In the genomic region with DNA sequence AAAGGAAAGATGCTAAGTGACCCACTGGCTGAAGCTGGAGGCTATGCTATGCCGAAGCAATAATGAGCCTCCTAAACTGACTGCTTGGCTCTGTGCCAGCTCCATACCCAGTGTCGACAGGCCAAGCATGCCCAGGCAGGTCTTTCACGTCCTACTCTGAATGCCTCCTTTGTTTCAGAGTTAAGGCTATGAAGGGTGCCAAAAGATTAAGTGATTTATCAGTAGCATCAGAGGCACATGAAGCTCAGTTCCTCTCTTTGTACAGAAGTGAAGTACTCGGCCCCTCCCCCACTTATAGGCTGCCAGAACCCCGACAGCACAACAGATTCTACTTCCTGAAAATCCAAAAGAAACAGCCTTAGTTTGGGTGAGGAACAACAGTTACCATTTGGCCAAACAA, we compare ENCODE assay signal across 9 mouse cellular contexts. TPM values are rescaled to one million over a fixed set of nuclear protein-coding genes. Genes with fewer than 3 reads are reported as not detected.
DNase-seq lines count a peak whose midpoint lies in the region; ATAC-seq lines count a peak whose summit lies in the region.
"Had no signal": no experiment of that assay in that cellular context is flagged by ENCODE, and none has a peak within 500 bp of the region (broad histone marks: within the 10 kb centered on the region; RNA-seq: fewer than 3 reads in every experiment).

No protein-coding gene starts in this region.

- peaks cover 23% of the 10 kb centered on the region for H3K36me3 ChIP-seq in forebrain, embryonic 13.5 days (ENCODE audit: poor library complexity, severe bottlenecking)
- H3K36me3 ChIP-seq in hindbrain, embryonic 15.5 days, result no peaks in the 10 kb centered on the region; the same call in 1 of the 2 replicates
- peaks cover 42% of the 10 kb centered on the region for H3K36me3 ChIP-seq in liver, embryonic 12.5 days
- H3K36me3 ChIP-seq in neural tube, embryonic 14.5 days (ENCODE audit: control insufficient read depth, insufficient read depth, low read length), result no peaks in the 10 kb centered on the region

- WGBS in forebrain, embryonic 13.5 days, result 6% methylated on average over 5 of the region's 5 CpGs
- 15% methylated on average over 5 of the region's 5 CpGs for WGBS in hindbrain, embryonic 15.5 days
- WGBS in liver, embryonic 12.5 days (ENCODE audit: insufficient replicate concordance), result 23% methylated on average over 5 of the region's 5 CpGs
- 5% methylated on average over 5 of the region's 5 CpGs for WGBS in neural tube, embryonic 14.5 days

- no peak overlapping the region for H3K4me3 ChIP-seq in forebrain, embryonic 13.5 days
- H3K4me3 ChIP-seq in hindbrain, embryonic 15.5 days, result no peak overlapping the region
- no peak overlapping the region for H3K4me3 ChIP-seq in liver, embryonic 12.5 days
- H3K4me3 ChIP-seq in neural tube, embryonic 14.5 days (ENCODE audit: low read depth, low read length), result no peak overlapping the region

- ATAC-seq in forebrain, embryonic 13.5 days, result peak; percentile 59
- peak; percentile 37; the same call in 1 of the 2 replicates for ATAC-seq in hindbrain, embryonic 15.5 days (ENCODE audit: low FRiP score, low read depth)
- ATAC-seq in liver, embryonic 12.5 days, result no peak
- ATAC-seq in neural tube, embryonic 14.5 days (ENCODE audit: low read depth), result peak; percentile 70; the same call in 1 of the 2 replicates
- ATAC-seq: Patski had no signal

- H3K4me1 ChIP-seq in forebrain, embryonic 13.5 days, result peaks cover 47% of the 10 kb centered on the region
- H3K4me1 ChIP-seq in hindbrain, embryonic 15.5 days (replicated peaks), result peaks cover 20% of the 10 kb centered on the region
- peaks cover 69% of the 10 kb centered on the region for H3K4me1 ChIP-seq in liver, embryonic 12.5 days
- H3K4me1 ChIP-seq in neural tube, embryonic 14.5 days (ENCODE audit: control insufficient read depth, insufficient read depth, low read length), result peaks cover 5% of the 10 kb centered on the region; the same call in 1 of the 2 replicates

- H3K27ac ChIP-seq in forebrain, embryonic 13.5 days, result peak overlapping the region; percentile 79
- peak overlapping the region; percentile 35; the same call in 1 of the 2 replicates for H3K27ac ChIP-seq in hindbrain, embryonic 15.5 days (replicated peaks)
- H3K27ac ChIP-seq in liver, embryonic 12.5 days, result peak overlapping the region; percentile 22; the same call in 1 of the 2 replicates
- peak overlapping the region; percentile 44 for H3K27ac ChIP-seq in neural tube, embryonic 14.5 days (ENCODE audit: low read depth, low read length)

- H3K9me3 ChIP-seq in forebrain, embryonic 13.5 days (replicated peaks), result 0 out of 2 replicates have a peak, but pooled peaks cover 3% of the 10 kb centered on the region
- H3K9me3 ChIP-seq in hindbrain, embryonic 15.5 days, result no peaks in the 10 kb centered on the region
- no peaks in the 10 kb centered on the region for H3K9me3 ChIP-seq in liver, embryonic 12.5 days (replicated peaks)
- H3K9me3 ChIP-seq in neural tube, embryonic 14.5 days (ENCODE audit: control insufficient read depth, low read length), result no peaks in the 10 kb centered on the region

- no peaks in the 10 kb centered on the region for H3K27me3 ChIP-seq in forebrain, embryonic 13.5 days
- H3K27me3 ChIP-seq in hindbrain, embryonic 15.5 days, result no peaks in the 10 kb centered on the region
- no peaks in the 10 kb centered on the region for H3K27me3 ChIP-seq in liver, embryonic 12.5 days (replicated peaks)
- no peaks in the 10 kb centered on the region for H3K27me3 ChIP-seq in neural tube, embryonic 14.5 days (ENCODE audit: control insufficient read depth, insufficient read depth, low read length)
- H3K27me3 ChIP-seq: Patski had no signal

- peak; percentile 19 to 50 for DNase-seq in cerebellum, postnatal 25 days
- DNase-seq in cerebellum, adult 18-20 months, result no peak
- DNase-seq in MEL-GATA-1-ER (ENCODE audit: extremely low read depth, low read depth), result peak; percentile 87
- no peak for DNase-seq in frontal cortex, postnatal 36 days (ENCODE audit: low spot score in 2 of 2)

- peak overlapping the region; percentile 27 for H3K4me2 ChIP-seq in forebrain, embryonic 13.5 days
- no peak overlapping the region for H3K4me2 ChIP-seq in hindbrain, embryonic 15.5 days
- no peak overlapping the region for H3K4me2 ChIP-seq in liver, embryonic 12.5 days
- H3K4me2 ChIP-seq in neural tube, embryonic 14.5 days (ENCODE audit: low read depth, low read length), result no peak overlapping the region

- H3K9ac ChIP-seq in forebrain, embryonic 13.5 days, result no peak overlapping the region
- H3K9ac ChIP-seq in hindbrain, embryonic 15.5 days, result no peak overlapping the region
- H3K9ac ChIP-seq in liver, embryonic 12.5 days, result no peak overlapping the region
- H3K9ac ChIP-seq in neural tube, embryonic 14.5 days (replicated peaks; ENCODE audit: low read depth, low read length), result no peak overlapping the region

RNA-seq across cellular contexts. Expression of gene Ncaph, which starts 3.2 kb away (rescaled TPM):
- 74.9 and 77.1 TPM in 2 replicates for polyA plus RNA-seq in forebrain, embryonic 13.5 days (2015; fragmentation: Nextera tagmentation; extraction: Ambion mirVana)
- 17.3 and 18.7 TPM in 2 replicates for polyA plus RNA-seq in hindbrain, embryonic 15.5 days (2015; fragmentation: Nextera tagmentation; extraction: Ambion mirVana)
- 73.3 and 75.2 TPM in 2 replicates for polyA plus RNA-seq in liver, embryonic 12.5 days (2016; fragmentation: Nextera tagmentation; extraction: Ambion mirVana)
- polyA plus RNA-seq in neural tube, embryonic 14.5 days (2014; fragmentation: Nextera tagmentation; extraction: Ambion mirVana), result 8.6 and 11.1 TPM in 2 replicates

RNA-seq across cellular contexts. Expression of gene Itpripl1, which starts 6.3 kb away (rescaled TPM):
- polyA plus RNA-seq in forebrain, embryonic 13.5 days (2015; fragmentation: Nextera tagmentation; extraction: Ambion mirVana), result 19.6 and 19.9 TPM in 2 replicates
- polyA plus RNA-seq in hindbrain, embryonic 15.5 days (2015; fragmentation: Nextera tagmentation; extraction: Ambion mirVana), result 11.0 and 11.2 TPM in 2 replicates
- 28.8 and 30.1 TPM in 2 replicates for polyA plus RNA-seq in liver, embryonic 12.5 days (2016; fragmentation: Nextera tagmentation; extraction: Ambion mirVana)
- polyA plus RNA-seq in neural tube, embryonic 14.5 days (2014; fragmentation: Nextera tagmentation; extraction: Ambion mirVana), result 9.0 and 12.1 TPM in 2 replicates

Comparison
In these comparisons a context has a peak if more than half of its experiments do, and no peak if none do; other contexts are left out.
1. DNase-seq: peak in cerebellum, postnatal 25 days (2 of 2) and MEL-GATA-1-ER (single experiment); none in cerebellum, adult 18-20 months (0 of 2) and frontal cortex, postnatal 36 days (0 of 2).
2. H3K27ac ChIP-seq: peak in every context shown above with its lines; median percentile 79 in forebrain, embryonic 13.5 days; 44 in neural tube, embryonic 14.5 days; 35 in hindbrain, embryonic 15.5 days; 22 in liver, embryonic 12.5 days.